Mouse (Mus musculus): Measurements from ENCODE around the gene Nsfl1c. TPM values are rescaled to one million over a fixed set of nuclear protein-coding genes. Genes with fewer than 3 reads are reported as not detected.

Gene Nsfl1c
- polyA plus RNA-seq, 1 experiment from 2014 or later: 169 TPM

DNA sequence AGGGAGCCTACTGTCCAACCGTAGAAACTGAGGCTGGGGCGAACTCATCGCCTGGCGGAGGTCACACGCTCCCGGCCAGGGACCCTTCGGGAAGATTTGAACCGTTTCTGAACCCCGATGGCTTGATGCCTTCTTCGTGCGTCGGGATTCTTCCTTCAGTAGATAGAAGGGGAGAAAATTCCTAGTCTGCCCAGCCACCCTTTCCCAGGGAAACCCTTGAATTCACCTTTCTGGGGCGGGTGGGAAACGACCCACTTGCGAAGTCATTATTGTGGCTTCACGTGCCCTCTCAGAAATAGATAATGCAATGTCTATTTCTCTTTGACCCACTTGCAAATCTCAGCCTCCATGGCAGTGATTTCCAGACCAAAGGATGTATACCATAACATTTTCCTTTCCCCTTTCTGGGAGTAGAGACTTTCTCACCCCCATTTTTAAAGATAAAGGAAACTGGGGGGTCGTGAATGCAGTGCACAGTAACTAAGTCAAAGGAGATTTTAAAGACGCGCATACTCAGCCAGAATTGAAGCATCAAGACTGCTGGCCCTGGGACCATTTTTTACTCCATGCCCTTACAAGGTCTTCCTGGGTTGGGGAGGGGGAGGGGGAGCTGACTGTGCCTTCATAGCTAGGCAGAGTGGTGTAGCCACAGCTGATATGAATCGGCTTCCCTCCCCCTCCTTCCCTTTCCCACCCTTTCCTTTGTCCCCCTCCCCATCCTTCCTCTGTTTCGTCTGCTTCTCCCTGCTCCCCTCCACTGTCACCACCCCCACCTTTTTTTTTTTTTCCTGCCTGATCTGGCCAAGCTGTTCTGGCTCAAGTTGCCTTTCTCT, 49.3 kb downstream of the Nsfl1c start:
- DNase-seq (ENCODE audit: low spot score): peak; percentile 49

- no peak for DNase-seq (ENCODE audit: low spot score)
Measured at GRCm38 (mm10) chr2:151544673-151545072, 50.7 kb downstream of the Nsfl1c start.

GRCm38 (mm10) chr2:151546571-151546970, 52.6 kb downstream of the Nsfl1c start:
- no peak for DNase-seq (ENCODE audit: low spot score)

DNA sequence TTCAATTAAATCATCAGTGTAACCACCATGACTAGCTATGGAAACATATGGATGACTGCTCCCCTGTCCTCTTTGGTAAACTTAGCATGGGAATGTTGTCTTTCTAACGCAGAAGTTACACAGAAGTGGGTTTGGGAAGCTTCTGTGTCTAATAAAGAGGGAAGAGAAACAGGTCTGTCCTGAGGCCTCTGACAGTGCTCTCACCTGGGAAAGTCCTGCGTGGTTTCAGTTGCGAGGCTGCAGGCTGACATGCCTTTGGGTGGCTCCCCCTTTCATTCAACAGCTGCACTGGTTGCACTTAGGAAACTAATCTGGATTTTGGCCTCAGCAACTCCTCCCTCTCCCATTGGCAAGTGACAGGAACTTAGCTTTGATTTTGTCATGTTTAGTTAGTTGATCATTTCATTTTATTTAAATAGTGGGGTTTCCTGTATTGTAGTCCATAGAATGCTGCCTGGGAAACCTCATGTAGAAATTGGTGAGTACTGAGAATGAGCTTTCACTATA, 55.7 kb downstream of the Nsfl1c start:
- DNase-seq (ENCODE audit: low spot score): no peak

Other genes starting within 250 kb of the Nsfl1c start
- gene 4921509C19Rik, start 18.0 kb upstream of the Nsfl1c start, polyA plus RNA-seq (2015; fragmentation: Nextera tagmentation; extraction: Ambion mirVana): not detected in 2 replicates
- gene Fkbp1a, start 48.3 kb downstream of the Nsfl1c start, polyA plus RNA-seq (2015; fragmentation: Nextera tagmentation; extraction: Ambion mirVana): 427 and 468 TPM in 2 replicates
- 1.3 and 2.3 TPM in 2 replicates for gene Sdcbp2, start 78.4 kb downstream of the Nsfl1c start, polyA plus RNA-seq (2015; fragmentation: Nextera tagmentation; extraction: Ambion mirVana)
- 0.04 and 0.09 TPM in 2 replicates for gene Snph, start 138.4 kb downstream of the Nsfl1c start, polyA plus RNA-seq (2015; fragmentation: Nextera tagmentation; extraction: Ambion mirVana)
- not detected in 2 replicates for gene Rad21l, start 174.4 kb downstream of the Nsfl1c start, polyA plus RNA-seq (2015; fragmentation: Nextera tagmentation; extraction: Ambion mirVana)
- gene Tmem74b, start 207.8 kb downstream of the Nsfl1c start, polyA plus RNA-seq (2015; fragmentation: Nextera tagmentation; extraction: Ambion mirVana): 0.25 and 0.46 TPM in 2 replicates

All from thymus, postnatal 0 days (tissue).